Mouse (Mus musculus): ENCODE data around the gene Fpgt.

Fpgt gene

DNA sequence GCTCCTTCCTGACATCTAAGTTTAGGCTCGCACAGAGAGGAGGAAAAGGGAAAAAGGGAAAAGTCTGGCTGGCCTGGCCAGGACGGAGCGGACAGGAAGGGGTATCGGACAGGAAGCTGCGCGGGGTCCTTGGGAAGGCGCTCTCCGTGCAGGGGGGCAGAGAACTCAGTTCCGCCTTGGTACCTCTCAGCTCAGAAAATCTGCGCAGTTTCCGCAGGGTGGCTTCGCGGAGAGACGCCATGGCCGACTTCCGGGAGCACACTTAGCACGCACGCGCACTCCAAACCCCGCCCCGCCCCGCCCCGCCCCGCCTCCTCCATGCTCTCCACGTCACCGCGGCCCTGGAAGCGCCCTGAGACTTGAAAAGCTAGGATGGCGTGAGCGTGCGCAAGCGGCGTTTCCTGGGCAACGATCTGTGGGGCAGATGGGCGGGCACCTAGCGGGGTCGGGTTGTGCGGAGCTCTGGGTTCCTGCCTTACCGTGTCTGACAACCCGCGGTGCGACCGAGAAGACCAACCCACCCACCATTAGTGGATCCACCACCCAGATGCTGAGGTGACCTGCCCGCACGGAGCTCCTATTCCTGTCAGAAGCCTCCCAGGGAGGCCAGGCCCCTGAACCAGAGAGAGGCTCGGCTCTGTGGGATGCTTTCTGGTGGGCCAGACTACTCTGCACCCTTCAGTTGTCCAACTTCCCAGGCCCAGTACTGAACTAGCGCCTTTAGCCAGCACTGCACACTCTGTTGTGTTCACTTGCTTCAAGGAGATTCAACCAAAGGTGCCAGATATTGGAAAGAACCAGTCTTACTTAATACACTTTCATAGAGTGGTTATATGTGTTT is at the start of gene Fpgt, which contains the start of gene Lrriq3:
TSS of gene Fpgt (minus strand) at position 288 of the 841 bp plus-strand sequence.
TSS of gene Lrriq3 (plus strand) at position 319 of the 841 bp plus-strand sequence.
- ATAC-seq (ENCODE audit: low TSS enrichment): peak; percentile 99

GRCm38 (mm10) chr3:155141047-155141446 is 47.8 kb upstream of the Fpgt start:
- no peak for ATAC-seq (ENCODE audit: low TSS enrichment)

- ATAC-seq (ENCODE audit: low TSS enrichment): peak; percentile 79
Observed at GRCm38 (mm10) chr3:155137737-155138136, 44.5 kb upstream of the Fpgt start.

DNA sequence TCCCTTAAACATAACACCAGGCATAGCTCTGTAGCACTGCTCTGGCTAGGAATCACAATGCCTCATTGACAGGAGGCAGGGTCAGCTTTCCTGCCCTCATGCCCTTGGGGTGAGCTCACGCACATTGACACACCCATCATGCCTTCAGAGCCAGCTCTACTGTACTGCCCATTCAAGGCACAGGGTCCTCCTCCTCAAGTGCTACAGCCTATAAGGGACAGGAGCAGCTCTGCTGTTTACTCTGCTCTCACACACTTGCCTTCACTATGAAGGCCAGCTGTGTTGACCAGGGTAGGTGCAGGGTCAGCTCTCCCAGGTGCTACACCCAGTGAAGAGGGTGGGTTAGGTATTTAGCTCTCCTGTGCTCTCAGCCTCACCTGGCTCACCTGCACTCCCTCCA is 12.8 kb upstream of the Fpgt start:
- ATAC-seq (ENCODE audit: low TSS enrichment): no peak

- no peak for ATAC-seq (ENCODE audit: low TSS enrichment)
Observed at GRCm38 (mm10) chr3:155099266-155099665, 6.1 kb upstream of the Fpgt start.

DNA sequence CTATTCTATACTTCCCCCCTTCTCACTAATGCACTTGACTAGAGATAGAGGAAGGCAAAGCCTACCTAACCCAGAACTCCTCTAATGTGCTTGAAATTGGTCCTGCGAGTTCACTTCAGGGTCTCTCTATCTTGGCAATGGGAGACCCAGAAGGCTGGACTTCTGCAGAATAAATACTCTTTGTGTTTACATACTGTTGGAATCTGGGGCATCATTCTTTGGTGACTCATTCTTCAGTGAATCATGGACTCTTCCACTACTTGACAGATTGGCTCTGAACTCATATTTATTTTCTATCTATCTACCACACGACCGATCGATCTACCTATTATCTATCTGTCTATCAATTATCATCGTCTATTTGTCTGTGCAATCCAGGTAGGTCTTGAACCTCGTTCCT is 1.1 kb downstream of the Fpgt start:
- ATAC-seq (ENCODE audit: low TSS enrichment): no peak

DNA sequence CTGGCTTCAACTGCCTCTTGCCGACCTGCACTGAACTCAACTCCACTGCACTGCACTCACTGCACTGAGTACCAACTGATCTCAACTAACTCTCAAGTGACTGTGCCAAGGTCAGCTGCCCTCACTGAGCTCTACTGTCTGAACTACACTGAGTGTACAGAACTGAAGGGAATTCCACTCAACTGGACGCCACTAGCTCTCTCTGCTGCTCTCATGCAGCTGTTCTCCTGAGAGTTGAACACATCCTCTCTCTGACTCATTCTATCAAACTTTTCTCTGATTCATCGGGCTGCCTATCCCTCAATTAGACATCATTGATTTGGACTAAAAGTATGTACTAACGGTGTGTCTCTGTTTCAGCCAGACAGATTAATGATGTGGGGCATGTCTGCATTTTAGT is 15.3 kb downstream of the Fpgt start:
- no peak for ATAC-seq (ENCODE audit: low TSS enrichment)

DNA sequence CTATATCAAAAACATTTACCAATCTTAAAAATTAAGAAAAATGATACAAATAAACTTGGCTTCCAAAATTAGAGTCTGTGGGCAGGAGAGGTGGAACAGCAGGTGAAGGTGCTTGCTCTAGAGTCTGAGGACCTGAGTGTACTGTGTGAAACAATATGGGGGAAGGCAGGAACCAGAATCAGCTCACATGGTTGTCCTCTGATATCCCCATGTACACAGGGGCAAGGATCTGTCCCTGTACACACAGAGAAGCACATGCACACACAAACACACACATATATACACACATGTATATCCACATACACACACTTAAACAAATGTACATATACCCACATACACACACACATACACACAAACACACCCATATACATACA is 33.8 kb downstream of the Fpgt start:
- no peak for ATAC-seq (ENCODE audit: low TSS enrichment)

DNA sequence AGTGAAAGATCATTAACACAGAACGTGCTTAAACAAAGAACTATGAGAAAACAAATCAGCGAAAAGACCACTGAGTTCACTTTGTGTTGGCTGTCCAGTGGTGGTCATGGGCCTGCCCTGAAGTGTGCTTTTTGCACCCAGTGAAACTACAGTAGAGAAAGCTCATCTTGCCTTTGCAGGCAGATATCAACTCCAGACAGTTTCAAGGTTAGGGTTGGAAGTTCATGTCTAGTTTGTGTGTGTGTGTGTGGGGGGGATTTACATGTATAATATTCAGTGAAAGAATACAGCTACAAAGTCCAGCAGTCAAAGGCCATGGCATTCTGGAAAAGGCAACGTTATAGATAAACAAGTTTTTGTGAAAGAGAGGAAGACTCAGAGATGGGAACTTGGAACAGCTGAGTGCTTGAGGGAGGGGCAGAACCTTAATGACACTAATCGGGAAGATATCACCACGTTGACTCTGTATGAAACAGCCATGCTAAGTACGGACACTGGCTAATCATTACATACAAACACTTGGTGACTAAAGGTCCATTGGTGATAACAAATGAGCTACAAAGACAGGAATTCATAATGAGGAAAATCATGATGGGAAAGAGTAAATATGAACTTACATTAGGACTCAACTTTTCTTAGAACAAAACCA is 34.3 kb downstream of the Fpgt start:
- no peak for ATAC-seq (ENCODE audit: low TSS enrichment)

- ATAC-seq (ENCODE audit: low TSS enrichment): no peak
Observed at GRCm38 (mm10) chr3:155057566-155057965, 35.6 kb downstream of the Fpgt start.

DNA sequence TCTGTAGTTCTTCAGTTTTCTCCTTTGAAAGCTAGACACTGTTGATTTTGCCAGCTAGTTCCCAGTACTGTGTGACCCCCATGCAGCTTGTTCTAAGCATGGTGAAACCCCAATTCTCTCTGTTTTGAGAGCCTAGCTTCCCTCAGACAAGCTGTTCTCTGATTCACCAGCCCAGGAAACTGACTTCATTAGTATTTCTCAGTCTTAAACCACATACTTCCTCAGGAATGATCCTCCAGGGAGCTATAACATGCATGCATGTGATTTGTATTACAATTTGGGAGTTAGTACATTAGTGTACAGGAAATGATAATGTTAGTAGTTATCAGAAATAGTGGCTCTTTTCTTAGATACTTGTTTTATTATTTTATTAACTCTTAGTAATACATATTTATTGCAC is 36.6 kb downstream of the Fpgt start:
- peak; percentile 35 for ATAC-seq (ENCODE audit: low TSS enrichment)

DNA sequence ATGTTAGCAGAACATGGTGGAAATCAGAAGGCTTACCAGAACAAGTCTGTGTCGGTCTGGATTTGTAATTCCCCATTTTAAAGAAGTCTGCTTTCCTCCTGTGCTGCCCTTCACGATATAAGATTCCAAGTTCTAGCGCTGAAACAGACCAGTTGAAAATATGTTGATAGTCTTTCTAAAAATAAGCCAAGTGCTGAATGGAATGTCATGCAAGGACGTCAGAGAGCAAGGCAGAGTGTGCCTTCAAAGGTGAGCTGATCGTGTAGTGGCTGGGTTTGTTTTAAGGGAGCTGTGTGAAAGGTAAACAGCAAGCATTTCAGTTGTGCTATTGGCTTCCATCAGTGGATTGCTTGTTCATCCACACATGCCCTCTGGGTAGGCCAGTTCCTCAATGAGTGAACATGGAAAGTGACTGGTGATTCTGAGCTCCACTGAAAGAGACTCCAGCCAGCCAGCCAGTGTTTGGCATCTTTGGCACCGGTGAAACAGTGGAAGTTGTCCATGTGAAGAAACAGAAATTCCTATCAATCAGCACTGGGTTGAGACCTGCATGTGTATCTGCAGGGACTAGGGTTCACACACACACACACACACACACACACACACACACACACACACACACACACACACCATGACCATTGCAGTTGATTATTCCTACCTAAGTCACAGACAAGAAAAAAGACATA is 37.8 kb downstream of the Fpgt start, which contains the start of gene Tnni3k:
TSS of gene Tnni3k (minus strand) at position 177 of the 686 bp plus-strand sequence.
- no peak for ATAC-seq (ENCODE audit: low TSS enrichment)

GRCm38 (mm10) chr3:155053189-155053588 is 40.0 kb downstream of the Fpgt start:
- no peak for ATAC-seq (ENCODE audit: low TSS enrichment)

DNA sequence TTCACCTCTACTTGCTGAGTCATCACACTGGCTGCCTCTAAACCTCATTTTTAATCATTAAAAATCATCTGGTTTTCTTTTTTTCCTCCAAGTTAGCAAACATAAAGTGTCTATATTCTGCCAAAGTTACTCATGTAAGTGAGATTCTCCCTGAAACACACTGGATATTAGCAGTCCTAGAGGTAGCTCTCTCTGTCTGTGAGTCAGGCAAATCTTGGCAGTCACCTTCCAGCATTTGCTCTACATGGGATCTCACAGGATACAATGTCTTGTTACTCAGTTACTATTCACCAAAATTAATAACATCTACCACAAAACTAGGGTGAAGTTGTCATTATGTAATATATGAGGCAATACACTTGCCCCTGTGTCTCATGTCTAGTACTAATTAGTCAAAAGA is 41.2 kb downstream of the Fpgt start:
- no peak for ATAC-seq (ENCODE audit: low TSS enrichment)

DNA sequence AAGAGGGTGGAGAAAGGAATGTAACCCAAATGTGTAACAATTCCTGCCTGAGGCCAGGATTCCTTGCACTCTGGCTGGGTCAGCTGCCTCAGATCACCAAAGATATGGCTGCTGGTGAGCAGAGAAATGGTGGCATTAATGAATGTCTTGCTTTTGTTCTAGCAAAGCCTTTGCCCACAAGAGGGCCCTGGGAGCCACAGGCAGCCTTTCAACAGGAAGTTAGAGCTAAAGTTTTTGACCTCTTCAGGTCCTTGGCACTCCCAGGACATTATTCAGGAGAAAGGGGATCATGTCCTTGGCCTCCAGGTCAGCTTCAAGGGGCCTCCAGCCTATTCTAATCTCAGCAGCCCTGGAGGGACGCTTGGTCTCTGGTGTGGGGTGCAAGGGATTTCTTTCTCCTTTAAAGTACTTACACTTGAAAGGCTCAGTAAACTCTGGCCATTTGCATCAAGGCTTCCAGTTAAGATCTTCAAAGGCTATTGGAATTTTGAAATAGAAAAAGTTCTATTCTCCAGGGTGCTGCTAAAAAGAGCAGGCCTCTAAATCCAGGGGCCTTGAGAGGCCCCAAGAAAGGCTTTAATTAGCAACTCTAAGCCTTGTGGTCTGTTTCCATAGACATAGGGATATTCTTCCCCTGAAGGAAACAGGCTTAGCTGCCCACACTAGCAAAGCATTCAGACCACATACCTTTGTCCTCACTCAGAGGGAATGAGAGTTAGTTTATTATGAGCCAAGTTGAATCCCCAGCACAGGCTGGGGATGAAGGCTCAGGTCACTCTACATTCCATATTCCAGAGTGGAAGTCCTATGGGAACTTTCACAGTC is 54.0 kb downstream of the Fpgt start:
- ATAC-seq (ENCODE audit: low TSS enrichment): no peak

Measured in frontal cortex, adult (tissue).